Mouse (Mus musculus) C2C12 (cell line): ENCODE data around the gene Rpl10a. TPM values are rescaled to one million over a fixed set of nuclear protein-coding genes. Genes with fewer than 3 reads are reported as not detected.
A peak's percentile ranks its signal among the peaks of the same experiment; 100 is the strongest.

Experiments used
- H3K27me3 ChIP-seq: one replicate; pipeline ENCODE4 v1.6.1; 2011; ENCODE audit not compliant: control insufficient read depth, insufficient read depth, insufficient read length
- H3K36me3 ChIP-seq: one replicate; pipeline ENCODE4 v1.6.1; 2011; ENCODE audit not compliant: control insufficient read depth, insufficient read depth
- H3K4me3 ChIP-seq: one replicate; pipeline ENCODE4 v1.5.1; 2011; ENCODE audit warnings: mild to moderate bottlenecking, control low read depth; ENCODE audit not compliant: poor library complexity, insufficient read depth, severe bottlenecking
- H3K79me2 ChIP-seq: one replicate; pipeline ENCODE4 v1.6.1; 2011; ENCODE audit not compliant: control insufficient read depth, insufficient read depth
- H3K79me3 ChIP-seq: one replicate; pipeline ENCODE4 v1.6.1; 2011; ENCODE audit warnings: low read depth, control low read depth
- H3ac ChIP-seq: one replicate; pipeline ENCODE3; 2011; ENCODE audit warnings: low read depth; ENCODE audit not compliant: control insufficient read depth, insufficient read length
- CEBPB ChIP-seq: IDR thresholded peaks from one replicate; pipeline ENCODE4 v1.6.1; 2011; ENCODE audit warnings: low read depth, mild to moderate bottlenecking, control low read depth, moderate library complexity
- CTCF ChIP-seq: IDR thresholded peaks from one replicate; pipeline ENCODE4 v1.5.1; 2011; ENCODE audit not compliant: control insufficient read depth, insufficient read depth, insufficient read length
- FOSL1 ChIP-seq: IDR thresholded peaks from one replicate; pipeline ENCODE4 v1.8.0; 2011; ENCODE audit warnings: mild to moderate bottlenecking, low read length; ENCODE audit not compliant: poor library complexity, insufficient read depth, severe bottlenecking
- MAX ChIP-seq: IDR thresholded peaks from one replicate; pipeline ENCODE4 v1.6.1; 2011; ENCODE audit warnings: mild to moderate bottlenecking, control low read depth
- MYOD1 ChIP-seq: IDR thresholded peaks from one replicate; pipeline ENCODE4 v1.6.1; 2011; ENCODE audit warnings: low read depth; ENCODE audit not compliant: control insufficient read depth, insufficient read length
- MYOG ChIP-seq: IDR thresholded peaks from one replicate; pipeline ENCODE4 v1.6.1; 2011; ENCODE audit not compliant: control insufficient read depth, insufficient read length; ENCODE audit errors: extremely low read depth
- USF1 ChIP-seq: IDR thresholded peaks from one replicate; pipeline ENCODE4 v1.6.1; 2011; ENCODE audit warnings: low read depth, mild to moderate bottlenecking, control low read depth, moderate library complexity
- long read RNA-seq, 2 experiments: library from polyadenylated mRNA; unstranded; transcript quantifications; one replicate each; pipeline ENCODE4 v2.0.0; 2019 to 2020
- polyA plus RNA-seq: library from polyadenylated mRNA; unstranded; fragments of >200 nt; fragmentation: generic; extraction: Trizol; gene quantifications from one replicate; pipeline ENCODE4 v1.2.1, GENCODE M21; 2012; ENCODE audit warnings: missing spikeins

Rpl10a gene
- polyA plus RNA-seq = 3,499 TPM
- long read RNA-seq, experiment 1, transcript Rpl10a-204 (2 exons, 1,618 nt) = minor isoform, 27 of 941 reads
- long read RNA-seq, experiment 1, transcript Rpl10a-212 (6 exons, 729 nt) = minor isoform, 26 of 941 reads
- long read RNA-seq, experiment 1, transcript Rpl10a-201 (6 exons, 830 nt) = major isoform, 753 of 941 reads
- long read RNA-seq, experiment 1, transcript Rpl10a-203 (6 exons, 949 nt) = minor isoform, 44 of 941 reads
- long read RNA-seq, experiment 1, partial matches to known transcripts = 44 of 941 reads
- long read RNA-seq, experiment 1, other reads (novel, unspliced or antisense) = 18 of 941 reads
- long read RNA-seq, experiment 2, transcript Rpl10a-201 (6 exons, 830 nt) = major isoform, 499 of 670 reads
- long read RNA-seq, experiment 2, transcript Rpl10a-204 (2 exons, 1,618 nt) = minor isoform, 32 of 670 reads
- long read RNA-seq, experiment 2, transcript Rpl10a-203 (6 exons, 949 nt) = minor isoform, 33 of 670 reads
- long read RNA-seq, experiment 2, transcript Rpl10a-206 (5 exons, 1,022 nt) = minor isoform, 18 of 670 reads
- long read RNA-seq, experiment 2, partial matches to known transcripts = 25 of 670 reads
- long read RNA-seq, experiment 2, other reads (novel, unspliced or antisense) = 52 of 670 reads

GRCm38 (mm10) chr17:28328366-28328928, at the start of gene Rpl10a:
Rpl10a (plus strand) TSS chr17:28328471.
- H3K4me3 ChIP-seq = peak within 1 kb of the TSS; percentile 98
- H3K27me3 ChIP-seq = no peaks in the 10 kb centered on the region
- TF ChIP-seq CTCF (peak; percentile 94), USF1 (peak; percentile 3), FOSL1 (no peak), MYOD1 (no peak), MYOG (no peak), CEBPB (no peak), MAX (peak; percentile 89)
- H3K36me3 ChIP-seq = peaks cover 43% of the 10 kb centered on the region
- peaks cover 33% of the 10 kb centered on the region for H3K79me2 ChIP-seq
- peak within 1 kb of the TSS; percentile 86 for H3ac ChIP-seq
- H3K79me3 ChIP-seq = peaks cover 25% of the 10 kb centered on the region

DNA sequence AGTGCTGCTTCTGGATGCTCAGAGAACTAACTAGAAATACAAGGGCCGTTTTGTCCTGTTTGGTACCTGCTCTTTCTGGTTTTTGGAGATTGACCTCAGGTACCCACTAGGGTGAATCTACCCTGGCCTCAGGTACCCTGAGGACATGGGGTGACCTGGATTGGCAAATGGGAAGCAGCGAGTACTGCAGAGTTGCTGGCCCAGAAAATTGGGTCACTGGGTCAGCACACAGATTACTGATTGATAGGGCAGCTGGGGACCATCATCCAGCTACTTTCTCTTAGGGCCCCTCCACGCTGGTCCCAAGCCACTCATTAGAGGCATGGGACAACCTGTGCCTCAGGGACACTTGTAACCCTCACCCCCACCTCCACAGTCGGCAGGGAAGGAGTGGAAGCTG, 49.0 kb upstream of the Rpl10a start:
- no peak overlapping the region for H3K4me3 ChIP-seq
- H3K36me3 ChIP-seq = no peaks in the 10 kb centered on the region
- no peak overlapping the region for H3ac ChIP-seq
- H3K79me2 ChIP-seq = peaks cover 2% of the 10 kb centered on the region
- TF ChIP-seq CEBPB (no peak), CTCF (no peak), FOSL1 (no peak), USF1 (no peak), MAX (no peak), MYOD1 (no peak), MYOG (no peak)
- no peaks in the 10 kb centered on the region for H3K27me3 ChIP-seq
- H3K79me3 ChIP-seq = no peaks in the 10 kb centered on the region

DNA sequence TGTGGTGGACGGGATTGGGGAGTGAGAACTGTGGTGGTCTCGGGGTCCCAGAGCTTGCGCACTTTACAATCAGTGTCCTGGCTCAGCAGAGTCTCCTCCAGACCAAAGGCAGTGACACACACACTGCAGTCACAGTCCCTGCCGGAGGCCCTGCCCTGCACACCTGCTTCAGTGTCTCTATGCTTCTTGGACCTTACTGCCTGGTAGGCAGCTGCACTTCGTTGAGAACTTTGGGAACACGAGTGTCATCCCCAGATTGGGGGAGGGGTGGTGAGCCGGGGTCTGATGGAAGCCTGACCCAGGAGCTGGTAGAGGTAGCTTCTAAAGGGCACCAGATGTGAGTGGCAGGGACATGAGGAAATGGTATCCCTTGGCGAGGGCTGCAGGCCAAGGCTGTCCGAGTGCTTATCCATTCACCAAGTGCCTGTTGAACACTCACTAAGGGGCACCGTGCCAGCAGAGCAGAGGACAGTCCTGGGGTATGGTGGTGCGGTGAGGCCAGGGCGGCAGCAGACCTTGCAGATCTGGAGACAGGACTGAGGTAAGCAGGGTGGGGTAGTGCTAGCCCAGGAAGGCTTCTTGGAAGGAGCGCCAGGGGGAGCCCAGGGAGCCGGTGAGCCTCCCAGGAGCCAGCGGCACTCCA, 48.4 kb upstream of the Rpl10a start:
- Histone ChIP-seq H3K27me3 (no peaks in the 10 kb centered on the region), H3K79me3 (no peaks in the 10 kb centered on the region), H3ac (peak overlapping the region; percentile 61), H3K36me3 (no peaks in the 10 kb centered on the region), H3K4me3 (no peak overlapping the region), H3K79me2 (no peaks in the 10 kb centered on the region)
- no peak for TF ChIP-seq MYOG

GRCm38 (mm10) chr17:28280423-28280800, 47.9 kb upstream of the Rpl10a start:
- no peaks in the 10 kb centered on the region for H3K36me3 ChIP-seq
- H3ac ChIP-seq = peak overlapping the region; percentile 61
- TF ChIP-seq MYOG (no peak), CEBPB (no peak), FOSL1 (no peak), USF1 (peak; percentile 31), CTCF (no peak), MYOD1 (no peak), MAX (no peak)
- H3K4me3 ChIP-seq = no peak overlapping the region
- no peaks in the 10 kb centered on the region for H3K79me3 ChIP-seq
- no peaks in the 10 kb centered on the region for H3K79me2 ChIP-seq
- H3K27me3 ChIP-seq = no peaks in the 10 kb centered on the region

DNA sequence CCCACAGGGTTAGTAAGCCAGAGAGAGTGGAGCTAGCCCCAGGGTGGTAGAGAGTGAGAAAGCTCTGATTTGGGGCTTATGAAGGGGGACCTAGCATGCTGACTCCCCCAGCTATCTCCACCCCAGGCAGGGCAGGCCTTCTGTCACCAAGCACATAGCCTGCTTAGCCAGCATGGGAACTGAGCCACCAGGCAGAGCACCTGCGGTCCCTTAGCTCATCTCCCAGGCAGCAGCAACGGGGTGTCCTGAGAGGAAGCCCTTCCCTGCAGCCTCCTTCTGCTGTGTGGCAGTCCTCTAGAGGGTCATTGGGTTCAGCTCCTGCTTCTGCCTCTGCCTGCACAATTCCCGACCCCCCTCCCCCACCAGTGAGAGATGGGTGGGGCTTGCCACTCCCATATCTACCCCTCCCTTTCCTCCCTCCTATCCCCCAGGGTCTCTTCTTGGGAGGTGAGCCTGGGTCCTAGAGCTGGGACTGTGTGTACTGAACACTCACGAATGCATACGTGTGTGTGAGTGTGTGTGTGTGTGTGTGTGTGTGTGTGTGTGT, 47.4 kb upstream of the Rpl10a start:
- no peak for TF ChIP-seq MYOG
- TF ChIP-seq MAX = no peak
- no peak for TF ChIP-seq CEBPB
- TF ChIP-seq USF1 = no peak
- TF ChIP-seq FOSL1 = no peak
- no peak for TF ChIP-seq MYOD1
- no peak for TF ChIP-seq CTCF
- Histone ChIP-seq H3K4me3 (no peak overlapping the region), H3K79me3 (no peaks in the 10 kb centered on the region), H3K36me3 (no peaks in the 10 kb centered on the region), H3ac (no peak overlapping the region), H3K27me3 (no peaks in the 10 kb centered on the region), H3K79me2 (no peaks in the 10 kb centered on the region)
